Mouse (Mus musculus): ENCODE measurements around the gene Plxdc1. TPM values are rescaled to one million over a fixed set of nuclear protein-coding genes. Genes with fewer than 3 reads are reported as not detected.

Gene Plxdc1
- total and polyA plus RNA-seq, 2 experiments, result 0.28 to 1.2 TPM

DNA sequence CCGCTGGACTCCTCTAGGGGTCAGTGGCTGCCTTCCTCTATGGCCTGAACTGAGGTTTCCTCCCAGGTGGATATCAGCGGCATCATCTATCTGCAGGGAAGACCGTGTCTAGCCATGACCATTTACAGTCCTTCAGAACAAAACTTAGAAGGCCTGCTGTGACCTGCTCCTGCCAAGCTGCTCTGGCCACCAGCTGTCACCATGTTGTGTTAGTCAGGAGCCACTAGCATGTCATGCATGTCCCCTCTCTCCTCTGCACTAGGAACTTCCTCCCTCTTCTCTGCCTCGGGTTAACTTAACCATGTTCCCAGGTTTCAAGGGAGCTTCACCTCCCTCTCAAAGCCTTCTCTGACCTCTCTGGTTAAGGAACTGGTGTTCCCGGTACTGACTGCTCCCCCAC, 13.5 kb upstream of the Plxdc1 start:
- H3K27me3 ChIP-seq (ENCODE audit: control insufficient read depth, insufficient read depth, low read length), result no peaks in the 10 kb centered on the region
- 54% methylated on average over 5 of the region's 5 CpGs for WGBS
- H3K36me3 ChIP-seq (ENCODE audit: control insufficient read depth, insufficient read depth, low read length), result no peaks in the 10 kb centered on the region
- peaks cover 2% of the 10 kb centered on the region; the same call in 1 of the 2 replicates for H3K4me1 ChIP-seq (ENCODE audit: control insufficient read depth, insufficient read depth, low read length)
- DNase-seq (ENCODE audit: extremely low read depth, low read depth, low spot score), result no peak
- no peak overlapping the region for H3K27ac ChIP-seq (replicated peaks; ENCODE audit: insufficient read depth, low read depth, low read length)
- H3K9ac ChIP-seq (ENCODE audit: low read depth, low read length), result no peak overlapping the region
- H3K4me3 ChIP-seq (ENCODE audit: insufficient read depth, low read depth, low read length), result no peak overlapping the region
- TF ChIP-seq POLR2A (IDR thresholded peaks at IDR 0.05; ENCODE audit: extremely low read depth, insufficient read depth, low read length), result no peak
- TF ChIP-seq CTCF (IDR thresholded peaks at IDR 0.05; ENCODE audit: low read depth, low read length), result no peak
- H3K79me2 ChIP-seq (ENCODE audit: control insufficient read depth, insufficient read depth, low read length), result no peaks in the 10 kb centered on the region

DNA sequence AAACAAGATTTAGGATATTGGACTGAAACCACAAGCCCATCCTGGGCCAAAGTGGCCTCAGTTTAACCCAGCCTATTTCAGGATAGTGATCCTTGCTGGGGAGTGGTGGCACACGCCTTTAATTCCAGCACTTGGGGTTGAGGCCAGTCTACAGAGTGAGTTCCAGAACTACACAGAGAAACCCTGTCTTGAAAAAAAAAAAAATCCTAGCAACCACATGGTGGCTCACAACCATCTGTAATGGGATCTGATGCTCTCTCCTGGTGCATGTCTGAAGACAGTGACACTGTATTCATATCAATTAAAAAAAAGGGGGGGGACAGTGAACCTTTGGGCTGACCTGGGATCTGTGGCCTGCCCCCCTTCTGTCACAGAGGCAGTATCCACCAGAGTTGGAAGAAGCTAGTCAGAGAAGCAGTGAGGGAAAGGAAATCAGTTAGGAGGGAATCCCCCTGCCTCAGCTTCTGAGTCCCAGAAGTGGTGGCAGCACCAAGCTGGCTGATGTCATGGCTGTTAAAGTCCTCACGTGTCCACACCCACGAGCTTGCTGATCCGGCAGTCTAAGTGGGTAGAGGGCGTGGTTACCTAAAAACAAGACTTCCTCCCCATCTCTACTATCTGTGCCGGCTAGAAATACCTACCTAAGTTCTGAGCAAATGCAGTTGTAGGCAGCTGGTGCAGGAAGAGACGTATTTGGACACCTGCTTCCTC, 12.8 kb upstream of the Plxdc1 start:
- no peak overlapping the region for H3K4me3 ChIP-seq (ENCODE audit: insufficient read depth, low read depth, low read length)
- peaks cover 5% of the 10 kb centered on the region; the same call in 1 of the 2 replicates for H3K4me1 ChIP-seq (ENCODE audit: control insufficient read depth, insufficient read depth, low read length)
- 65% methylated on average over 7 of the region's 7 CpGs for WGBS
- H3K36me3 ChIP-seq (ENCODE audit: control insufficient read depth, insufficient read depth, low read length), result no peaks in the 10 kb centered on the region
- H3K27ac ChIP-seq (replicated peaks; ENCODE audit: insufficient read depth, low read depth, low read length), result no peak overlapping the region
- DNase-seq (ENCODE audit: extremely low read depth, low read depth, low spot score), result no peak
- no peaks in the 10 kb centered on the region for H3K79me2 ChIP-seq (ENCODE audit: control insufficient read depth, insufficient read depth, low read length)
- H3K9ac ChIP-seq (ENCODE audit: low read depth, low read length), result no peak overlapping the region
- H3K27me3 ChIP-seq (ENCODE audit: control insufficient read depth, insufficient read depth, low read length), result no peaks in the 10 kb centered on the region
- no peak for TF ChIP-seq CTCF (IDR thresholded peaks at IDR 0.05; ENCODE audit: low read depth, low read length)
- TF ChIP-seq POLR2A (IDR thresholded peaks at IDR 0.05; ENCODE audit: extremely low read depth, insufficient read depth, low read length), result no peak

DNA sequence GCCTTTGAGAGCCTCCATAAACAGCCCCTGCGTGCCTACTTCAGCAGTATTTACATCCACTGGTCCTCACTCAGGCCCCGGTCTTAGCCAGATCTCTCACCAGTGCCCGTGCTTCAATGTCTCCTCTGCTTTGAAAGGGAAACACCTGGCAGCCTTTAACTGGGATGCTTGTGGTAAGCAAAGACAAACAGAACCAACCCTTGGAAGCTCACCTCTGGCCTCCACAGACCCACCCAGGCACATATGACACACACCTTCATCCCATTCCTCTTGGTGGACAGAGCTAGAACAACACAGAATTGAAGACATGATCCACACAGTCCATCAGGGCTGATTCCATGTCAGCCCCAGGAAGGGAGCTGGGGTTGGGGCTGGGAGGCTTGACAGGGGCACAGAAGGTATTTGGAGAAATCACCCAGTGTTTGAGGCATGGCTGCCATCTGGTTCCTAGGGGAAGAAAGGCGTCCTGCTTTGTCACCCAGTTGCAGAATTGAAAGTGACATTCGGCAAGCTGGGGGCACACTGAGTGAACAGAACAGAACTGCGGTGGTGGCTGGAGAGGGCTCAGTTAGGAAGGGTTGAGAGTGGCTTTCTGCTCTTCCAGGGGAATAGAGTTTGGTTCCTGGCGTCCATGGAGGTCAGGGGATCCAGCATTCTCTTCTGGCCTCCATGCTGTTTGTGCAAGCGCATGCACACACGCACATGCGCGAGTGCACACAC, 12.0 kb upstream of the Plxdc1 start:
- H3K27me3 ChIP-seq (ENCODE audit: control insufficient read depth, insufficient read depth, low read length), result no peaks in the 10 kb centered on the region
- DNase-seq (ENCODE audit: extremely low read depth, low read depth, low spot score), result no peak
- H3K36me3 ChIP-seq (ENCODE audit: control insufficient read depth, insufficient read depth, low read length), result no peaks in the 10 kb centered on the region
- H3K79me2 ChIP-seq (ENCODE audit: control insufficient read depth, insufficient read depth, low read length), result no peaks in the 10 kb centered on the region
- TF ChIP-seq POLR2A (IDR thresholded peaks at IDR 0.05; ENCODE audit: extremely low read depth, insufficient read depth, low read length) (no peak), CTCF (IDR thresholded peaks at IDR 0.05; ENCODE audit: low read depth, low read length) (no peak)
- peaks cover 5% of the 10 kb centered on the region; the same call in 1 of the 2 replicates for H3K4me1 ChIP-seq (ENCODE audit: control insufficient read depth, insufficient read depth, low read length)
- no peak overlapping the region for H3K9ac ChIP-seq (ENCODE audit: low read depth, low read length)
- H3K27ac ChIP-seq (replicated peaks; ENCODE audit: insufficient read depth, low read depth, low read length), result no peak overlapping the region
- WGBS, result 79% methylated on average over 11 of the region's 11 CpGs
- H3K4me3 ChIP-seq (ENCODE audit: insufficient read depth, low read depth, low read length), result no peak overlapping the region

DNA sequence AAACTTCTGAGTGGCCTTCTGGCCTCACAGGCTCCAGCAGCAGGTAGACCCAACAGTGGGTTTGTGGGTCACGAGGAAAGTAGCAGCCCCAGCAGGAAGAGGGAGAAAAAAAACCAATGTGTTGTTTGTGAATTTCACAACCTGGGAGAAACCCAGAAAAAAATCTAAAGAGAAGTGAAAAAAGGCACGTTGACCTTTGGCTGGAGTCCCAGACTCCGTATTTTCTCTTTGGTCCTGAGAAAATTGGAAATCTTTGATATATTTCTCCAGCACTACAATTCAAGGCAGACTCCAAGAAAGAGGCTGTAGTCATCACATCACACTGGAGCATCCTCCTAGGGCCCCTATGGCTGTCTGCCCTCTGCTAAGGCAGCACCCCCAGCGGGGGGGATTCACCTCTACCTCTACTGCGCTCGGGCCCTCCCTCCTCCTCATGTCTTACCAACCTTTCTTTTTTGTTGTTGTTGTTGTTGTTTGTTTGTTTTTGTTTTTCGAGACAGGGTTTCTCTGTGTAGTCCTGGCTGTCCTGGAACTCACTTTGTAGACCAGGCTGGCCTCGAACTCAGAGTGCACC, 11.2 kb upstream of the Plxdc1 start:
- H3K27ac ChIP-seq (replicated peaks; ENCODE audit: insufficient read depth, low read depth, low read length), result no peak overlapping the region
- peaks cover 5% of the 10 kb centered on the region; the same call in 1 of the 2 replicates for H3K4me1 ChIP-seq (ENCODE audit: control insufficient read depth, insufficient read depth, low read length)
- DNase-seq (ENCODE audit: extremely low read depth, low read depth, low spot score), result peak; percentile 51
- TF ChIP-seq POLR2A (IDR thresholded peaks at IDR 0.05; ENCODE audit: extremely low read depth, insufficient read depth, low read length), result no peak
- TF ChIP-seq CTCF (IDR thresholded peaks at IDR 0.05; ENCODE audit: low read depth, low read length), result no peak
- no peaks in the 10 kb centered on the region for H3K27me3 ChIP-seq (ENCODE audit: control insufficient read depth, insufficient read depth, low read length)
- WGBS, result 60% methylated on average over 8 of the region's 8 CpGs
- no peaks in the 10 kb centered on the region for H3K79me2 ChIP-seq (ENCODE audit: control insufficient read depth, insufficient read depth, low read length)
- H3K36me3 ChIP-seq (ENCODE audit: control insufficient read depth, insufficient read depth, low read length), result no peaks in the 10 kb centered on the region
- no peak overlapping the region for H3K9ac ChIP-seq (ENCODE audit: low read depth, low read length)
- no peak overlapping the region for H3K4me3 ChIP-seq (ENCODE audit: insufficient read depth, low read depth, low read length)

DNA sequence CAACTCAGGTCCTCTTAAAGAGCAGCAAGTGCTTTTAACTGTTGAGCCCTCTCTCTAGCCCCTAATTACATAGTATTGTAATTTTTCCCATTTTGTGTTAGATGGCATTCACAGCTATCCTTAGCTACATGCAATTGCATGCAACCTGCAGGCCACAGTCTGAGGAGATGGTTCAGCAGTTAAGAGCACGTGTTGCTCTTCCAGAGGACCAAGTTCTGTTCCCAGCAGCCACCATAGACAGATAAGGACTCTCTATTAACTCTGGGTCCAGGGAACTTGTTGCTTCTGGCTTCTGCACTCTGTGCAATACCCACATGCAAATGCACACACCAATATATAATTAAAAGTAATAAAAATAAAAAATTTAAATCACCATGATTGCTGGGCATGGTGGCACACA, 10.4 kb upstream of the Plxdc1 start:
- TF ChIP-seq POLR2A (IDR thresholded peaks at IDR 0.05; ENCODE audit: extremely low read depth, insufficient read depth, low read length) (no peak), CTCF (IDR thresholded peaks at IDR 0.05; ENCODE audit: low read depth, low read length) (no peak)
- 46% methylated on average over 1 of the region's 1 CpGs for WGBS
- H3K4me3 ChIP-seq (ENCODE audit: insufficient read depth, low read depth, low read length), result no peak overlapping the region
- H3K9ac ChIP-seq (ENCODE audit: low read depth, low read length), result no peak overlapping the region
- no peak overlapping the region for H3K27ac ChIP-seq (replicated peaks; ENCODE audit: insufficient read depth, low read depth, low read length)
- no peak for DNase-seq (ENCODE audit: extremely low read depth, low read depth, low spot score)
- no peaks in the 10 kb centered on the region for H3K79me2 ChIP-seq (ENCODE audit: control insufficient read depth, insufficient read depth, low read length)
- H3K36me3 ChIP-seq (ENCODE audit: control insufficient read depth, insufficient read depth, low read length), result no peaks in the 10 kb centered on the region
- peaks cover 5% of the 10 kb centered on the region; the same call in 1 of the 2 replicates for H3K4me1 ChIP-seq (ENCODE audit: control insufficient read depth, insufficient read depth, low read length)
- no peaks in the 10 kb centered on the region for H3K27me3 ChIP-seq (ENCODE audit: control insufficient read depth, insufficient read depth, low read length)

Measured in liver, adult 2 months (tissue).